ENCODE assay signal across 8 mouse cellular contexts in the genomic region with DNA sequence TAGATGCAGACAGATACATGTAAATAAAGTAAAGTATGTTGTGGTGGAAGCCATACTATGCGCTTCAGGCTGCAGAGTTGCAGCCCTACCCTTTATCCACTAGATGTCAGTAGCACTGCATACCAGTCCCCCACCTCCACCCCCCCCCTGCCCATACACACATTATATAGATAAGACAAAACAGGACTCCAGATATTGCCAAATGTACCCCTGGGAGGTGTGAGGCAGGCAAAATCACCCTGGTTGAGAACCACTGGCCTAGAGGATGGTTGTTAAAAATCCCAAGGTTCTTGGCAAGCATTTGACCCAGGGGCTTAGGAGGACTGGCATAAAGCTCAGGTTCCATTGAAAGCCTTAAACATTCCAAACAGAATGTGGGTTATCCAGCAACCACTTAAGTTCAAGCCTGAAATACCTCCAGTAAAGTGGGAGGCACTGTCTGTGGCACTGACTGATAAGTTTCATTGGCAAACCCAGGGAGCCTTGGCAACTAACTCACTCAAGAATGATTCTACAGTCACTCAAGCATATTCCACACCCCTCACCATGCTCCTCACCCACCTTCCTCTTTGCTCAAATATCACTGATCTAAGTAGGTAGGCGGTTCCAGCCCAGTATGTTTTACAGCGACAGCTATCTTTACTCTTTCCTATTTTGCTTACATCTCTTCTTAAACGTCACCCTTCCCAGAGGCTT. TPM values are rescaled to one million over a fixed set of nuclear protein-coding genes. Genes with fewer than 3 reads are reported as not detected.
A peak's percentile ranks its signal among the peaks of the same experiment; 100 is the strongest.
DNase-seq lines count a peak whose midpoint lies in the region; ATAC-seq lines count a peak whose summit lies in the region.

No protein-coding gene starts in this region.

- DNase-seq in left cerebral cortex, postnatal 14 days (ENCODE audit: low spot score in 2 of 2), result peak; percentile 60 to 78
- DNase-seq in left cerebral cortex, postnatal 4 days, result no peak
- peak; percentile 70 for DNase-seq in cerebellum, adult 9-10 months
- peak; percentile 42 for DNase-seq in kidney, adult 9 months
- DNase-seq in lung, postnatal 10 days, result peak; percentile 46
- peak; percentile 63 for DNase-seq in retina, postnatal 1 day
- DNase-seq in urinary bladder, adult 2 months (ENCODE audit: low spot score), result no peak

- intact Hi-C loops in left cerebral cortex, postnatal 14 days (cut with DNase I), result loop anchor here (5.0 kb wide), 2 partner anchors 38 to 83 kb away; a partner anchor contains a TSS
- intact Hi-C loops in left cerebral cortex, postnatal 4 days (cut with DNase I), result loop anchor here (5.0 kb wide), 2 partner anchors 83 to 143 kb away; no protein-coding TSS in a partner anchor

- ATAC-seq in granulocyte monocyte progenitor cell, adult 5-6 weeks (replicated peaks; ENCODE audit: poor library complexity, severe bottlenecking), result peak; percentile 69

RNA-seq across cellular contexts. Expression of a gene that starts 1.2 kb away (rescaled TPM):
- 100 to 1,000 TPM; 164 to 175 TPM for total RNA-seq in left cerebral cortex, postnatal 14 days (2021)
- 100 to 1,000 TPM in 1 of 2 experiments, 10 to 100 TPM in 1; 98.5 to 109 TPM for total RNA-seq in left cerebral cortex, postnatal 4 days (2021)
- total RNA-seq in granulocyte monocyte progenitor cell, adult 5-6 weeks (2014; fragmentation: Nextera tagmentation), result 31.6 and 55.2 TPM in 2 replicates
- 58.8 and 65.8 TPM in 2 replicates for total RNA-seq in granulocyte monocyte progenitor cell, adult 5-6 weeks (2017)
- polyA plus RNA-seq in urinary bladder, adult 2 months (2012; rRNA removed), result 149 and 154 TPM in 2 replicates

RNA-seq across cellular contexts. Expression of a gene that starts 28.1 kb away (rescaled TPM):
- 10 to 100 TPM; 75.3 to 84.7 TPM for total RNA-seq in left cerebral cortex, postnatal 14 days (2021)
- 100 to 1,000 TPM; 111 to 123 TPM for total RNA-seq in left cerebral cortex, postnatal 4 days (2021)
- 58.2 and 92.9 TPM in 2 replicates for total RNA-seq in granulocyte monocyte progenitor cell, adult 5-6 weeks (2014; fragmentation: Nextera tagmentation)
- 125 and 132 TPM in 2 replicates for total RNA-seq in granulocyte monocyte progenitor cell, adult 5-6 weeks (2017)
- polyA plus RNA-seq in urinary bladder, adult 2 months (2012; rRNA removed), result 70.9 and 76.2 TPM in 2 replicates

RNA-seq across cellular contexts. Expression of a gene that starts 40.1 kb away (rescaled TPM):
- total RNA-seq in left cerebral cortex, postnatal 14 days (2021), result 10 to 100 TPM; 78.0 to 85.2 TPM
- 100 to 1,000 TPM; 114 to 122 TPM for total RNA-seq in left cerebral cortex, postnatal 4 days (2021)
- total RNA-seq in granulocyte monocyte progenitor cell, adult 5-6 weeks (2014; fragmentation: Nextera tagmentation), result 33.7 and 36.7 TPM in 2 replicates
- total RNA-seq in granulocyte monocyte progenitor cell, adult 5-6 weeks (2017), result 4.7 and 5.5 TPM in 2 replicates
- 28.3 and 34.2 TPM in 2 replicates for polyA plus RNA-seq in urinary bladder, adult 2 months (2012; rRNA removed)

RNA-seq across cellular contexts. Expression of a gene that starts 54.2 kb away (rescaled TPM):
- 1 to 10 TPM; 3.0 TPM for total RNA-seq in left cerebral cortex, postnatal 14 days (2021)
- 1 to 10 TPM; 1.5 to 1.9 TPM for total RNA-seq in left cerebral cortex, postnatal 4 days (2021)
- total RNA-seq in granulocyte monocyte progenitor cell, adult 5-6 weeks (2014; fragmentation: Nextera tagmentation), result 44.1 and 84.5 TPM in 2 replicates
- total RNA-seq in granulocyte monocyte progenitor cell, adult 5-6 weeks (2017), result 44.5 and 60.1 TPM in 2 replicates
- polyA plus RNA-seq in urinary bladder, adult 2 months (2012; rRNA removed), result 2.6 and 3.5 TPM in 2 replicates

Comparison
In these comparisons a context has a peak if more than half of its experiments do, and no peak if none do; other contexts are left out.
1. DNase-seq: peak in left cerebral cortex, postnatal 14 days (2 of 2), cerebellum, adult 9-10 months (single experiment), kidney, adult 9 months (single experiment), lung, postnatal 10 days (single experiment) and retina, postnatal 1 day (single experiment); none in left cerebral cortex, postnatal 4 days (single experiment) and urinary bladder, adult 2 months (single experiment).